Mouse (Mus musculus) thymus, postnatal 10 days (tissue): ENCODE data around the gene Idh2.
"Not testable (repeated sequence)": the region's sequence is repeated elsewhere in the genome, so short reads cannot be mapped to it uniquely, and the experiment has no call there.

Source experiments
- DNase-seq, 2 experiments: peaks; one replicate each; pipeline ENCODE4 v3.0.0; 2021; ENCODE audit warnings: low spot score in 2 of 2

The Idh2 gene

DNA sequence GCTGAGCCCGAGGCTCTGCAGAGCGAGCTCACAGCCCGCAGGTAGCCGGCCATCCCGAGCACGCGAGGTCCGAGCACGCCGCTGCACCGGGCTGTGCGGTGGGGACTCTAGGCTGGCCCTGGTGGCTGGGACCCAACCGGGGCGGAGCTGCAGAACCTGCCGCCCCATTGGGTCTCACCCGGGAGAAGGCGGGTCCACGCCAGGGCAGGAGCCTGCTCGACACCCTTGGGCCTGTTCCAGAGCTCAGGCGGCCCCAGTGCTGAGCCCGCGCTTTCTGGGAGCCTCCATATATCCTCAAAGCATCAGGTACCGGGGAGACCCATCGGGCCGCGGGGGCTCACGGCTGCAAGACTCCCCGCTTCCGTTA, at the start of gene Idh2:
Gene Idh2 (minus strand): TSS at position 169 of the 367 bp plus-strand sequence.
- DNase-seq, result peak; percentile 84 to 86

DNA sequence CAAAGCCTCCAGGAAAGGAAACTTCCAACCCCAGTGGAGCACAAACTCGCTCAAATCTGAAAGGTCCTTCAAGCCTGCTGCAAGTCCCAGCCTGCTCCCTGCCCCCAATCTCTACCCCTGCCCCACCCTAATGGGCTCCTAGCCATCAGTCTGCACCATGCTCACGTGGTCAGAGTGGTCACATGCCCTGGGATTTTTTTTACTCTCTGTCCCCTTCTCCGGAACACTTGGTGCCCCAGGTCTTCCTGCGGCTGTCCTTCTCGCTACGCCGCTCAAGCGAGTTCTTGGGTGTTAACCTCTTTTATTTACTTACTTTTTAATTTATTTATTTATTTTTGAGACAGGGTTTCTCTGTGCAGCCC, 45.7 kb upstream of the Idh2 start:
- DNase-seq, result no peak

DNA sequence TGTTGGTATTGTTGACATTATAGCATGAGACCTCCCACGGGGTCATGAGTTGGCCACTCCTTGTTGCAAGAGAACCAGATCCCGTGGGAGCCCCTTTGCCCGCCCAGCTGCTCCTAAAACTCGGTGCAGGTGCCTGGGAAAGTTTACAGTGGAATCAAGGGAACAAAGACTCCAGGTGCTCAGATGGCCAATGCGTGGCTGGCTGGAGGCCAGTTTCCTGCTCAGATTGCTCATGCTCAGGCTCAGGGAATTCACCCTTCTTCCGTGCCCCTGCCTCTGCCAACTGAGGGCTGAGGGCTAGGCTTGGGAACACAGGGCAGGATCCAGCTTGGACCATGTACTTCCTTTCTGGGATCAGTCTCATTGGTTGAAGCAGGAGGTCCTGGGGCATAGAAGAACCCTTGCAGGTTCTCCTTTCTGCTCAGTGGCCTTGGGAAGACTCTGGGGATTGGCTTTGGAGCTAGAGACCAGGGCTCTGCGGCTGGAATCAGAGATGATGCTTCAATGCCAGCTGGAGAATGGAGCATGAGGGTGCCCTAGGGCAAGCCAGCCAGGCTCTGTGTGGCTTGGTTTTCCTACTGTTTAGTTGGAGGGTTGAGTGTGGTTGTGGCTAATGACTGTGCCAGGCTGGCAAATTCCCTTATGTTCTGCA, 45.2 kb upstream of the Idh2 start:
- no peak for DNase-seq

DNA sequence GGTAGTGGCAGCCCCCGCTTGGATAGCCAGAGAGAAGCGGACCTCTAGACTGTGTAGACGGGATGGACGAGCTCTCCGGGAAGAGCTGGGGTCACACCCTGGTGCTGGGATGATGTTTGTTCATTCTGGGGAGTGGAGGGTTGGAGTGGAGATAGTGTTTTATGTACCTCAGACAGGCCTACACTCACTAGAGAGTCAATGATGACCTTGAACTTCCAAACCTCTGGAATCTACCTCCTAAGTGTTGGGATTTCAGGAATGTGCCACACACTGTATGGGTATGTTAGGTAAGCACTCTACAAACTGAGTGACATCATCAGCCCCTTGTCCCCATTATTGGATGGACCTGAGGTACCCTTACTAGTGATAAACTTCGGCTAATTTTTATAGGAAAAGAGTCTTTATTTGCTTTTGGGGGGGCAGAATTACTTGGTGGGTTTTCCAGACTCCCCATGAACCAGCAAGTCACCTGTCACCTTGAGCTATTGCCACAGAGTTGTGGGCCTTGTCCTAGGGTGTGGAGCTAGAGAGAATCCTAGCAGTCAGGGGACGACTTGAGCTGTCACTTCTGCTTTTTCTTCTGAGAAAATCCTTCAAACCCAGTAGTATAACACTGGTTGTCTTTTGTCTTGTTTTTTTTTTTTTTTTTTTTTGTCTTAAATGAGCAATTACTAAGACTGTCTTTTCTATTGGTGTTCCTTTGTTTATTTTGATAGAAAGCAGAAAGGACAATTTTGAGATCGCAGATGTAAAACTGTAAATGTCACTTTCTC, 43.5 kb upstream of the Idh2 start:
- DNase-seq, result no peak

DNA sequence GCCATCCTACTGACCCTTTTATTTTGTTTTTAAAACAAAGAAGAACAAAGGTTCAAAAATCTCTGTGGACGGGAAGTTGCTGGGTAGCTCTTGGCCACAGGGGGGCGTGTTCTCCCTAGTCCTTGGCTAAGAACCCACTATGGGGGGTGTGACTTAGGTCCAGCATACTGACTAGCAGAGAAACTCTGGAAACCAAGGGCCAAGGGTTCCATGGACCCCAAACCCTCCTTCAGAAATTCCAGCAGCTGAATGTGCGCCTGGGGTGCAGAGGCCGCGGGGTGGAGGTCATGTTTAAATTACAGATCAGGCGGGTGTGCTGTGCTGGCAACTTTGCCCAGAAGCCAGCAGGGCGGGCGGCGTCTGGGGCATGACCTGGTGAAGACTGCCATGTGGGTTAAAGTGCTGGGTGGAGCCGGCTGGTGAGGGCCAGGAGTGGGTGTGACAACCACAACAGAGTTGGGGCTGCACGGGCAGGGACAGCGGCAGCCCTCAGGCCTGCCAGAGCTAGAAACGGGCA, 41.6 kb upstream of the Idh2 start:
- DNase-seq, result peak; percentile 13 to 54

DNA sequence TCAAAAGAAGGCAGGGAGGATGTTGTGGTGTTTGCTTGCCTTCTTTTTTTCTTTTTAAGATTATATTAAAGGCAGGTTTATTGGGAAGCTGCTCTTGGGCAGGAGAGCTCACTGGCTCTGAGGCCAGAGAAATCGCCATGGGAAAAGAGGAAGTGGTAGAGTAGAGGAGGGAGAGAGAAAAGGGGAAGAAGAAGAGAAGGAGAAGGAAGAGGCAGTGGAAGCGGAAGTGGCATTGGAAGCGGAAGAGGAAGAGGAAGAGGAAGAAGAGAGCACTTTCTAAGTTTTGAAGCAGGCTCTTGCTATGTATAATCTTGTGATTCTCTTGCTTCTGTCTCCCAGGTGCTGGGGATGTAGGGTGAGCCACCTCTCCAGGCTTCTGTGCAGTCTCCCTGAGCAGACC, 39.5 kb upstream of the Idh2 start:
- DNase-seq, result no peak

DNA sequence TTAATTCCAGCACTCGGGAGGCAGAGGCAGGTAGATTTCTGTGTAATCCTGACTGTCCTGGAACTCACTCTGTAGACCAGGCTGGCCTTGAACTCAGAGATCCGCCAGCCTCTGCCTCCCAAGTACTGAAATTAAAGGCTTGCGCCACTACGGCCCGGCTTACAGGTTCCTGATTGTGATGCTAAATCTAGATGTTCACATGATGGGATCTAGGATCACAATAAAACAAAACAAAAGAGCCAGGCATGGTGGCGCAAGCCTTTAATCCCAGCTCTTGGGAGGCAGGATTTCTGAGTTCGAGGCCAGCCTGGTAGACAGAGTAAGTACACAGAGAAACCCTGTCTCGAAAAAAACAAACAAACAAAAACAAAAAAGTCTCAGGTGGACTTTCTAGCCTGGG, 37.6 kb upstream of the Idh2 start:
- DNase-seq, result no peak

DNA sequence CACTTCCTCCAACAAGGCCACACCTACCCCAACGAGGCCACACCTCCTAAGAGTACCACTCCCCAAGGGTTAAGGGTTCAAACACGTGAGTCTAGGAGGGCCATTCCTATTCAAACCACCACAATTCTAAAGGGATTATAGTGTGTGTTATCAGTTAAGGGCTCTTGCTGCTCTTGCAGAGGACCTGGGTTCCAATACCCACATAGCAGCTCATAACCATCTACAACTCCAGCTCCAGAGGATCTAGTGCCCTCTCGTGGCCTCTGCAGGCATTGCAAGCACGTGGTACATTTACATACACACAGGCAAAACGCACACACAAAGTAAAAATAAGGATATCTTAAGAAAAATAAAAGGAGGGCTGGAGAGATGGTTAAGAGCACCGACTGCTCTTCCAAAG, 37.0 kb upstream of the Idh2 start:
- no peak for DNase-seq

DNA sequence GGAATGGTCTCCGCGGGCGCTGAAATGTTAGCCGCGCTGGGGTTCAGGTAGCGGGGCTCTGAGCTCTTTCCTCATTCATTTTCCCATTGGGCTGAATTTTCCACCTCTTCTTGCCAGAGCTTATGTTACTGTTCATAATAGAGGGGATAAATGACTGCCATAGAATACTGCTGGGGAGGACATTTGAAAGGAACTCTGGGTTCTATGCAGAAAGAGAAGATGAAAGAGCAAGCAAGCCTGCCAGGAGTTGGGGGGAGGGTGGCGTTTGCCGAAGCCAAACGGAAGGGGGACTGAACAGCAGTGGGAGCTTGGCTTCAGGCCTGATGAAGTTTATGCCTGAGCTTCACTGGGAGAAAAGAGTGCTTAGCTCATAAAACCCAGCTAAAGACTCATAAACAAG, 34.2 kb upstream of the Idh2 start:
- DNase-seq, result no peak

DNA sequence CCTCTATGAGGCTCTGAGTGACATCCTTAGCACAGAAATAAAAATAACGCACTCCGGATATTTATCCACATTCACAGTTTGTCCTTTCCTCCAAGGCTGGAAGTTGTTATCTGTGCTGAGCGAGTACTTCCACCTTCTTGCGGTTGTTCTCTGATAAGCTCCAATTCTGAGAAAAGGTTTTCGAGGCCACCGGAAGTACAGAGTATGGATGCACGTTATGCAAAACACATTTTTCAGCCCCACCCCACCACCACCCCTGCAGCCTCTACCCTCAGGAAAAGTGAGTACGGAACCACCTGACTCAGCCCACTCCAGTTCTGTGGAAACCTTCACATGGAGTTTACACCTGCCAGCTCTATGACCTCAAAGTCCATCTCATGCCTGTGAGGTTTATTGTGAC, 30.9 kb upstream of the Idh2 start:
- no peak for DNase-seq

DNA sequence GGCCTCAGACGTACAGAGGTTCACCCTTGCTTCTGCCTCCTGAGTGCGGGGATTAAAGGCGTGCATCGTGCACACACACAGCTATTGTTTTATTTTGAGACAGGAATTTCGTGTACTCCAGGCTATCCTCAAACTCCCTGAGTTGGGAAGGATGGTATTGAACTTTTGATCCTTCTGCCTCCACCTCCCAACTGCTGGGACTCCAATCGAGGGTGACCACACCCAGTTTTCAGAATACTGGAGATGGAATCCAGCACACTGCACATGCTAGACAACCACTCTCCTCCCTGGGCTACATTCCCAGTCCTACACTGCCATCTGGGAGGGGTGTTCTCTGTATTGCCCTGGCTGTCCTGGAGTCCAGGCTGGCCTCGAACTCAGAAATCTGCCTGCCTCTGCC, 29.5 kb upstream of the Idh2 start:
- DNase-seq, result no peak

DNA sequence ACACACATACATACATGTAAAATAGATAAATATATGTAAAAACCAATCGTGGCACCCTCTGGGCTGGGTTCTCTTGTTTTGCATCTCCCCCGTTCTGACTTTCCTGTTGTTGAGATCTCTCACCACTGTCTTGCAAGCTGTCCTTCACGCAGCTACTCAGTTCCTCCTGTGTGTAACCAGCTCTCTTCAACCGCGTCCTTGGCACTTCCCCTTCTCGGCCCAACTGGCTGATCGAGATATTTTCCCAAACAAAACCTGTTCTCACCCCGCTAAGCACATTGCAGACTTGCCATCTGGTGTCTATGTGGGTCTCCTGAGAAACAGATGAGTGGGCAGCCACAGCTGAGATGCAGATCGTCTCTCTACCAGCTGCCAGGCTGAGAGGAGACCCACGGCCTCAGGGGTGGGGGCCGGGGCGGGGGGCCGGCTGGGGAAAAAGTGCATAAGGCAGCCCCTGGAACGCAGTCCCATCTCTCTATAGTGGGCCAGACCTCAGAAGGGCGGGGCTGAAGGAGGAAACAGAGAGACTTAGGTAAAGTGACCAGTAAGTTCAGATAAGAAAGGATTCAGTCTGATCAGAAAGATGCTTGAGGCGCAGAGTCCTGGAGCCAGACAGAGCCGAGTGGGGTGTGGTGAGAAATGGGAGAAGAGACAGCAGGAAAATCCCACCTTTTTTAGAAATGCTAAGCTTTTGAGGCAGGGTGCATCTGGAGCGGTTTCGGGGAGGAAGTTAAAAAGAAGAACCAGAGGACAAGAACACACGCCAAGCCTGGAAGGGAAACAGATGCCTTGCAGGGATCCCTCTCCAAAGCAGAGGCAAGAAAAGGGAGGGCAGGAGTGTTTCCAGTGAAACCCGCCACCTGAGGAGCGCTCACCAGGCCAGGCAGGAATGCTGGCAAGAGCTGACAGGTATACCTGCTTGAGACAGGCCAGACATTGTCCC, 28.4 kb upstream of the Idh2 start:
- DNase-seq, result peak in 1 of 2 experiments; percentile 24

DNA sequence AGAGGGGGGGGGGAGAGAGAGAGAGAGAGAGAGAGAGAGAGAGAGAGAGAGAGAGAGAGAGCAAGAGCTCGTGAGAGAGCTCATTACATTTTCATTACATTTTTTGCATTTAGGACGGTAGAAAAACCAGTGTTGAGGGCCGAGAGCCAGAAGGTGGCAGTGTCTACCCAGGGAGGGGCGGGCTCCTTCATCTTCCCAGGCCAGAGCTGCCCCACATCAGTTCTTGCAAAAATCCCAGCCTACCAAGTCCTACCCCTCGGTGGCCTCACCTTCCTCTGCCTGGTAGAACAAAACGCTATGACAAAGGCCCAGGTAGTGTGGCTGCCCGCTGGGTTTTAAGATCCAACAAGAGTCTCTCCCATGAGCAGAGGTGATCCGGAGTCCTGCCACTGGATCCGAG, 25.6 kb upstream of the Idh2 start:
- DNase-seq, result peak; percentile 49 to 71

DNA sequence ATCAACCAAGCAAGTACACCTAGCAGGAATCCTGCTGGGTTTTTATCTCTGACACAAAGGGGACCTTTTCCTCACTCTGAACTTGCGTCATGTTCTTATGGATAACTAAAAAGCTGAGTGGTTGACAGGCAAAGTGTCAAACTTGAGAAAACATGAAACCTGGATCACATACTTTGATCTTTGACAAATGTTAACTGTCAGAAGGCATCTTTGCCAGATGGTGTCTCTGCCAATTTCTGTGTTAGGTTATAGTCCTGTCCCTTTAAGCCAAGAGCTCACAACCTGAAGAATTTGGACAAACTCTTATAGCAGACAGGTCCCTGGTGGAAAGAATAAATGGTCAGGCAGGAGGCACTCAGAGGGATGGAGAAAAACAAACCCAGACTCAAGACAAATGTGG, 23.2 kb upstream of the Idh2 start:
- no peak for DNase-seq

DNA sequence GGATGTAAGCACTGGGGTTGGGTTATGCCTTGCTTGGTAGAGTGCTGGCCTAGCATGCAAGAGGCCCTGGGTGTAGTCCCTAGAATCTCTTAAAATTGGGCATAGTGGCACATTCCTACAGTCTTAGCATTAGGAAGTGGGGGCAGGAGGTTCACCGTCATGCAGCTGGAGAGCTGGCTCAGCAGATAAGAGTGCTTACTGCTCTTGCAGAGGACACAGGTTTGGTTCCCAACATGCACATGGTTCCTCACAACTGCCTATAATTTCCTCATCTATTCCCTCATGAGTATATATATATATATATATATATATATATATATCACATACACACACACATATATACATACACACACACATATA, 20.0 kb upstream of the Idh2 start:
- no peak for DNase-seq

DNA sequence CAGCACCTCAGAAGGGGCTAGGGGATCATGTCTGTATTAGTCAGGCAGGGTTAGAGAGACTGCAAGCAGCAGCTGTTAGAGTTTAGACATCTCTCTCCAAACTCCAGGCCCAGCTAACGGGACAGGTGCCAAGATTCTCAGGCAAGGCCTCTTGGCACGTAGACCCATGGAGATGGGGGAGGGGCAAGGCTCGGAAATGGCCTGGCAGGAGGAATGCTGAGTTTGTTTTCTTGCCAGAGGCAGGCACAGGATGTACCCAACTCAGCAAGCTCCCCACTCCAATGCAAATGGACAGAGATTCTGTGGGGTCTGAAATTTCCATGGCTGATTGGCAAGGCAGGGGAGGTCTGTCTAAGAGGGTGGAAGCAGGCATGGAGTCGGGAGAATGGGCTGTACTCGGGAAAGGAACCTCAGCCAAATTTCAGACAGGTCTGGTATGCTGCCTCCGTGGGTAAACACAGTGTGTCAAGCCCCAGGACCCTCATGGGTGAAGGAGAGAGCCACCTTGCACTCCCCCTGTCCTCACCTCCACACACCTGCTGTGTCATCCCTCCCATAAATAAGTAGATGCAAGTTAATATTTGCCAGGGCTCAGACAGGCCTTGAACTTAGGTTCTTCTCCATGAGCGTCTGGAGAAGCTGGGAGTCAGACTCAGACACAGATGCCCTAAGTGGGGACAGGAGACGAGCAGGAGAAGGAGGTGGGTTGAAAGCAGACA, 19.4 kb upstream of the Idh2 start:
- no peak for DNase-seq

DNA sequence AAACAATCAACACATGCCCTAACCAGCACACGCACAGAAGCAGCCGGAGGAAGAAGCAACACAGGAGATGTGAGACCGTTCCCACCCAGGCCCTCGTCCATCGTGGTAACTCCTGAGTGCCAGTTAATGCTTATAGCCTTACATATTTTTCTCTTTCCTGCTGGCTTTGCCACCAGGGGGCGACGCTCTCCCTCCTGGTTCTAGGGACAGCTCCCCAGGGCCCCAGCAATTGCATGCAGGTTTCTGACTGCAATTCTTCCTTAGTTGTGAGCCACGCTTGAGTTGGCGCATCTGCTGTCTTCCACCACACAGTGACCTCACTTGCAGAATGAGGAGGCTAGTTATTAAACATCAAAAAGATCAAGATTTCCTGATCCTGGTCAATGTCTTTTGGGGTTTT, 17.3 kb upstream of the Idh2 start:
- DNase-seq, result peak; percentile 54 to 78

DNA sequence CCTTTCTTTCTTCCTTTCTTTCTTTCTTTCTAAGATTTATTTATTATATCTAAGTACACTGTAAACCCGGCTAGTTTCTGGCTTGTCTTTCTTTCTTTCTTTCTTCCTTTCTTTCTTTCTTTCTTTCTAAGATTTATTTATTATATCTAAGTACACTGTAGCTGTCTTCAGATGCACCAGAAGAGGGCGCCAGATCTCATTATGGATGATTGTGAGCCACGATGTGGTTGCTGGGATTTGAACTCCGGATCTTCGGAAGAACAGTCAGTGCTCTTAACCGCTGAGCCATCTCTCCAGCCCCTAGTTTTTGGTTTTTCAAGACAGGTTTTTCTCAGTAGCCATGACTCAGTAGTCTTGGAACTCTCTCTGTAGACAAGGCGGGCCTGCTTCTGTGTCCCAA, 16.1 kb upstream of the Idh2 start:
- not testable (repeated sequence) for DNase-seq

DNA sequence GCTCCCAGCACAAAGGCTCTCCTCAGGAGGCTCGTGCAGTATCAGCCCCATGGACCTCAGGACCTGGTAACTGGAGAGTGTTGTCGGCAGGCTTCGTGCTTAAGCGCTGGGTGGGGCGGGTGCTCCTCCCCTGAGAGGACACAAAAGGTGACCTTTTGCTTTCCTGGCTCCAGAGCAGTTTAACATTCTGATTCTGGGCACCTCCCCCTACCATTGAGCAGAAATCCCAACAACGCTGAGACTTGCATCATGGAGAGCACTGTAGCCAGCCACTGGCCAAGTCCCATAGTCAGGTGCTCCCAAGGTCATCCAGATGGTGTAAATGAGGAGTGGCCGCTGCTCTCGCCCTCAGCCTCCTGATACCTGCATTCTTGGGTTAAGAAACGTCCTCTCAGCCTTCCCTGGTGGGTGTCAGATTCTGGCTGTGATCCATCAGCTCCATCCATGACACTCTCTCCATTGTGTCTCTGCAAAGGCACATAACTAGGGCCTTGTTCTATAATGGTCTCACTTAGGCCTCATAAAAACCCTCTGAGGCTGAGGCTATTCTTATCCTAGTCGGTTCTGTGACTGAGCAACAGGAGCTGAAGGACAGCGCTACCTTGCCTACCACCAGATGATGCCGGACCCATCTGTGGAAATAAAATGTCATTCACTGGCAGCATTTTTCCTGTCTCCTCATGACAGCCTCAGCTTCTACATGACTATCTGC, 15.3 kb upstream of the Idh2 start:
- no peak for DNase-seq

DNA sequence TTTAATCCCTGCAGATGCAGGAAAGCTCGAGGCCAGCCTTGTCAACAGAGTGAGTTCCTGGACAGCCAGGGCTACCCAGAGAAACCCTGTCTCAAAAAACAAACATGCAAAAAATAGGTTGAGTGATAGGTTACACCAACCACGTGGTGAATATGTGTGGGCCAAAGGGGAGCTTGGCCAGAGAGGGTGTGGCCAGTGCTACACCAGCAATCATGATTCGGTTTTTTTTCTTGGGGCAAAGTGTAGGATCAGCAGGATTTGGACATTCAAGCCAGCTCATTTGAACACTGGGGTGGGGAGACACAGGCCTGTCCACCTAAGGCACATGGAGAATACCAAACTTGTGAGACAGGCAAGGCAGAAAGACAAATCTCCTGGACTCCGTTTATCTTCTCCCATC, 14.1 kb upstream of the Idh2 start:
- no peak for DNase-seq

DNA sequence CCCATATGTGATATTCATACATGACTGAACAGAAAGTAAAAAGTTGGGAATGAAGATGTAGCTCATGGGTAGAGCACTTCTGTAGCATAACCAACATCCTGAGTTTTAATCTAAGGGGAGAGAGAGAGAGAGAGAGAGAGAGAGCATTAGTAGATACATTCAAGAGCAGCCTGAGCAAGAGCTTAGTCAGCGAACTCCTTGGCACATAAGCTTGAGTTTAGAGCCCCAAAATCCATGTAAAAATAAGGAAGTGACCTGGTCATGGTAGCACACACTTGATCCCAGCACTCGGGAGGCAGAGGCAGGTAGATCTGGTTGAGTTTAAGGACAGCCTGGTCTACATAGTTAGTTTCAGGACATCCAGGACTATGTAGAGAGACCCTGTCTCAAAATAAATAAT, 8.5 kb upstream of the Idh2 start:
- DNase-seq, result no peak
